Mouse (Mus musculus) liver, adult (tissue): Measurements from ENCODE around the gene Arid5b.

ENCODE experiments used
- GATA4 ChIP-seq: IDR thresholded peaks from 2 replicates; pipeline ENCODE4 v1.6.1; 2014; ENCODE audit warnings: mild to moderate bottlenecking, low read length; ENCODE audit not compliant: insufficient replicate concordance

Arid5b gene

DNA sequence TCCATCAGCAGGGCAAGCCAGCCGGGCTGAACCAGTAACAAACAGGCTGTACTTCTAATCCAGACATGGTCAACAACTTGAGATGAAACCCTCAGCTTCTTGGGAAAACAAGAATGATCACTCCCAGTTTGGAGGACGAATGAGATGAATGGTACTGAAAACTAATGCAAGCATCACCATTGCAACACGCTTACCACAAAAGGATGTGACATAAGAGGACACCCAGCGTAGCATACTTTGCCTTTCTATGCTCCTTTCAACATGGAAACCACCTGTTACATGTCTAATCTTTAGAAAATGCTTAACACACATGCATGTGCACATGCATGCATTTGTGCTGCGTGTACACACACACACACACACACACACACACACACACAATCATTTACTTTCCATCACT, 146.4 kb downstream of the Arid5b start:
- no peak for TF ChIP-seq GATA4

DNA sequence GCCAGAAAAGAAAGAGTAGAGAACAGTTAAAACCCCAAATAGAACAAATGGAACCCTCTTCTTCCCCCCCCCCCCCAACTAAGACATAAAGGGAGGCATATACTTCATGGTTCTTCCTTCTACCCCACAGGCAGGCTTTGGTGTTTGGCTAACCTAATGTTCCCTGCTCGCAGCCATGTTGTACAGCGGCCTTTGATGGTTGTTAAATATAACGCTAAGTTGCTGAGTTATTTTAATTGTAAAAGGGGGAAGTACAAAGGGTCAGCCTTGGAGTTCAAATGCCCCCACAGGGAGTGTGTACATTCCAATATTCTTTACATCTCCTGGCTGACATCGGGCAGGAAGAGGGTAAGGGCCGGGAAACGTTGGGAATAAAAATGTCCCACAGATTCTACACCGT, 148.9 kb downstream of the Arid5b start:
- no peak for TF ChIP-seq GATA4

DNA sequence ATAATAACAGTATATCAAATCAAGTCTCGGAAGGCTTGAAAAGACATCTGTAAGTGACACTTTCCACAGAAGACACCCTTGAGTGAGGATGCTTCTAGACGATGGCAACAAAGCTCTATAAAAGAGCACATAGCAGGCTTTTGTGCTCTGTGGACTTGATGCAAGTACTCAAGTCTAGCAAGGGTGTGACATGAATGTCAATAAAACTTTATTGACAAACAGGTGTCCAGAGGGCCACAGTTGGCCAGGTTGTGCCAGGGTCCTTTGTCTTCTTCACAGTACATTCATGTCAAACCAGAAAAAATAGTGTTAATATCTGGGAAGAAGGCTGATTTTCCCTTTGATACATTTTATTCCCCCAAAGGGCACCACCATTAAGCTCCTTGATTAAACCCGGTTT, 149.5 kb downstream of the Arid5b start:
- TF ChIP-seq GATA4: no peak

DNA sequence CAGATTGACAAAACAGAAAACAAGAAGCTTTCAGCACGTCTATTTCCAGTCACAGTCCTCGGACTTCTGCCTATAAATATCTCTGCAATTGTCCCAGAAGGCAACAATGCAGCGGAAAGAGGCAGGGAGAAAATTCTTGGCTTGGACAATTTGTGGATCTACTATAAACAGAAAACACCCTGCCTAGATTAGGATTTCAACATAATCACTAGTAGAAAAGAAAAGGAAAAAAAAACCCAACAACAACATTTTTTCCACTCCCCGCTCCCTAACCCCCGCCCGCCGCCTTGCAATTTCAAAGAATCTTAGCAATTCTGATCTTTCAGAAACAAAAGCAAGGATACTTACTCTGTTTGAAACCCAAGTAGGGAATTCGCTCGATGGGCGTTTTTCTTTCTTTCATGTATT, 150.1 kb downstream of the Arid5b start:
- TF ChIP-seq GATA4: peak; percentile 73; the same call in 1 of the 2 replicates

DNA sequence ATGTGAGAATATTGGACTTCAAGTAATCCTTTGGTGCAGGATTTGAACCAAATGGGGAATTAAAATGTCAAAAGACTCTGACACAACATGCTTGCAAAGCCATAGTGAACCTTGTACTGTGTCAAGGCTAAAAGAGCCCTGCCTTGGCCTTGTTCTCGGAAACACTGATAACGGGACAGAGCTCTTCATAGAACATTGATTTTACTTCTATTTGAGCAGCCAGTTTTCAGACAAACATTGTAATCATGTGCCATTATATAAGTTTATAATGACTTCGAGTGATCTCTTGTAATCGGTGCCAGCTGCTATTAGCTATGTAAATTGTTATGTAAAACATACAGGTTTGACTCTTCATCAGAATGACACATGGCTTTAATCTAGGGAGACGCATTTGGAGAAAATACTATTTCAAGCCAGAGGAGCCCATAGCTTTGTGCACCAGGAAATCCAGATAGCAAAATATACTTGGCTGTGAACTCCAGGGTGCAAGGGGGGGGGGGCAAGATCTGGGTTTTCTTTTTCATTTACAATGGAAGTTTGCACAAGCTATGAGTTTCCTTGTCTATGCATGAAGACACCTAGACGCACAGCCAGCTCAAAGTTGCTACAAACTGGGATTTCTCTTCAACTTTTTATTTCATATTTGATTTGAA, 150.8 kb downstream of the Arid5b start:
- TF ChIP-seq GATA4: peak; percentile 98

DNA sequence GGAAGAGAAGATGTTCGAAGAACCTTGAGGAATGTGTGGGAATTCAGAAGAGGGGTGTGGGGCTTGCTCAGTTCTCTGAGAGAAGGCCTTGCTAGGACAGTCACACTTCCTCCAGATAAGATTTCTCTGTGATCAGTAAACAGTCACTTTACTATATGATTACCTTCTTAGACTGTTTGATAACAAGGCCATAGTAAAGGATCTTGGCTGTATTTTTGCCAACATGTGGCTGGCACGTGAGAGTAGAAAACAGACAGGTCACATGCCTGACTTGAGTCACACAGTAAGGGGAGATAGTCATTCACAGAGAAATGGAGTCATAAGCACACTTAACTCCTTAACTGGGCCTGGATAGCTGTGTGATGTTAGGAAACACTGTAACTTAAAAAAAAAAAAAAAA, 151.4 kb downstream of the Arid5b start:
- TF ChIP-seq GATA4: peak; percentile 13; the same call in 1 of the 2 replicates

DNA sequence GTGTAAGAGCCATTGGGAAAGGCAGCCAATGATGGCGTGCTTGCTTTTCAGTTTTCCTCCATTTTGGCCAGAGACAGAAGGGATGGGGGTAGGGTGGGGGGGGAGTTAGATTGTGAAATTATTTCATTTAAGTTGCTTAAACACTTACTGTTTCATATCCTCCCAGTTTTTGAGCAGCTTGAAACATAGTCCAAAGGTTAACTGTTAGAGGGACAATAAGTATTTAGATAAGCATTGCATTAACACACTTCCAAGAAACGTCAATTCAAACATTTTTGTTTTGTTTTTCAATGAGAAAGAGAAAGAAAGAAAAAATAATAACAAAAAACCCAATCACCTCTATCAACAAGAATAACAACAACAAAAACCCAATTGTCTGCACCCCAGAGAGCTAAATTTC, 152.0 kb downstream of the Arid5b start:
- no peak for TF ChIP-seq GATA4

DNA sequence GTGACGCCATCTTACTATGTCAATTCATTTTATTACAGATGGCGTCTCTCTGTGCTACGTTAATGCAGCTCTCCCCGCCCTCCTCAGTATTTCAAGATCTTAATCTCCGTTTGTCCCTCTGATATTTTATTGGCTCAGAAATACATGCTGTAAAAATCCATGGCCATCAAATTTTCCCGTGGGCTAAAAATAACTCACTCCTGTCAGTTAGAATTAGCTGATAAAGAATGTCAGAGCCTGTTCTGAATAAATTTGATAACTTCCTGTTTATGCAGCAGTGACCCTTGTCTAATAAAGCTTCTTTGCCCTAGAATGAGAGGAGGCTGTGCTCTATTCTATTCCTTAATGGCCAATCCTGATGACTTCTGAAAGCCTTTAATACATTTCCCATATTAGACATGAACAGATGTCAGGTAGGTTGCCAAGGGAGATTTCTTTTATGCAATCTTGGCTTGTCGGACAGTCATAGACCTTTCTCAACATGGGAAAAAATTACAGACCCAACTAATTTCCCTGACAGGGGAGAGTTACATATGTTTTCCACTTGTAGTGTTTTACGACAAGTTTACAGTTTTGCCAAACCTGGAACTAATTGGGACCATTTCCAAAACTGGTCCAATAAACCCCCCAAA, 152.5 kb downstream of the Arid5b start:
- TF ChIP-seq GATA4: peak; percentile 43; the same call in 1 of the 2 replicates

DNA sequence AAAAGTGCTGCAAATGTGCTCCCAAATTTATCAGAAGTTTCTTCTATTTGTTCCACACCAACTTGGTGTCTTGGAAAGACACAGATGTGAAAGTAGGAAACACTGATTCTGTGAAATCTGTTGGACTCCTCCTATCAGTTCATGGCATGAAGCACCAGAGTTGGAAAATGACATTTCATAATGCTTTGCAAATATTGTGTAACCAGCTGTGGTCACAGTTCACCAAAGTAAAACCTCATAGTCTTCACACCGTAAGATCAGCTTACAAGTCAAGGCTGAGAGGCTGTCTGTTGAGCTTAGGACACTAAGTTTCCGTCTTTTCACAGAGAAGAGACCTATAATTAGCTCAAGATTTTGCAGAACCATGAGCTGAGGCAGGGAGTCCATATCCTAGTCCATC, 153.6 kb downstream of the Arid5b start:
- peak; percentile 79; the same call in 1 of the 2 replicates for TF ChIP-seq GATA4

DNA sequence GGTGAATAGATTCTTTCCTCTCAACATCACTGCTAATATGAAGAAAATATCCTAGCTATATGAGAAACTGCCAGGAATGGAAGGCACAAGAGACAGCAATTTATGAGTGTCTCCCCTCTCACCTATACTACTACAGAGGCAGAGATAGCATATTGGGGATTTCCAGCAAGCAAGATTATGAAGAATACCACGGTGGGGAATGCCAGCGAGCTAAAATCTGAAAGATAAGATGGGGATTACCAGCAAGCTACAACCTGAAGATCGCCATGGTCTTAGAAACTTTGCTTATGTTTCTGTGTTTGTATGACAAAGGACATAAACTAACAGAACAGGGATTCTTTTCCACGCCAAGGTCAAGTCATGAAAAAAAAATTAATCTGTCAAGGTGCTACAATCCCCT, 155.1 kb downstream of the Arid5b start:
- TF ChIP-seq GATA4: no peak

DNA sequence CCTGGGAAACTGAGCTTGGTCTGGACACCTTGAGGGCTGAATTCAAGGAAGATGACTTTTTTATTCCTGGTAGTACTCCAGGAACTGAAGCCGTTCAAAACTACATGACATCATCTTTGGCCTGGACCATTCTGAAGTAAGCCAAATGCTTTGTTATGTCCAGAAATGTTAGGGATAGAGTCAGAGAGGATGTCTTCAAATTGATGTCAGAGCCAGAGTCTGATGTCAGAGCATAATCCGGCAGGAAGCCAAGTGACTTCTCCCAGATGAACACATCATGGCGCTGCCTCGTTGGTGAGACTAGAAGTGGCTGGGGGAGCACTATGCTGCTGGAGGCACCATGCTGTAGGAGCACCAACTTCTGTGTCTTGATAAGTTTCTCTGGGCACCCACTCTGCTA, 156.6 kb downstream of the Arid5b start:
- no peak for TF ChIP-seq GATA4

DNA sequence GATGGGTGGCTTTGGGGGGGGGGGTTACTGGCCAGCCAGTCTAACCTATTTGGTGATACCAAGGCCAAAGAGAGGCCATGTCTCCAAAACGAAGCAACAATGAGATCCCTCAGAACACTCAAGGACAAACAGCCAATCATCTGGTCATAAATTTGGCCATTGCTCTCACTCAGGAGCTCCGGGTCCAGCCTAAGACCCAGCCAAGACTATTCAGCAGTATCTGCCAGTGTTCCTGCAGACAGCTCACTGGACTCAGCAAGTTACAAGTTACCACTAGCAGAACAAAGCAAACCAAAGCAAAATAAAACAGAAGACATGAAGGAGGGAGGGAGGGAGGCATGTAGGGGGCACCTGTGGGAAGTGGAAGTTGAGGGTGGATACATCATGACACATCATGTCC, 157.3 kb downstream of the Arid5b start:
- no peak for TF ChIP-seq GATA4

DNA sequence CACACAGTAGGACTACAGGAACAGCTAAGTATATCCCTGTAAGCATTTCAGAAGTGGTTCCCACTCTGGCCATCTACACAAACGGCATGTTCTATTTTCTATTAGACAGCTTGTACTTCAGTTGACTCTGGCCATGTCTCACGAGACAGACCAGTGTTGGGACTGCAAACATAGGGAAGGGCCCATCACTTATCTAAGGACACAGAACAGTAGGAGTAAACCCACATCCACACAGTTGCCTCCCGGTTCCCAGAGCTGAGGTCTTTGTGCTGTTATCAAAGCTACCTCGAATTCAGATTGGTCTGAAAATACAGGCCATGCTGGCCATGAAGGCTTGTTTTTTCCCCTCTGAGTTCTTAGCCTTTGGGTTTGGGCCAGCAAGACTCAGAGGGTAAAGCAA, 158.5 kb downstream of the Arid5b start:
- no peak for TF ChIP-seq GATA4

DNA sequence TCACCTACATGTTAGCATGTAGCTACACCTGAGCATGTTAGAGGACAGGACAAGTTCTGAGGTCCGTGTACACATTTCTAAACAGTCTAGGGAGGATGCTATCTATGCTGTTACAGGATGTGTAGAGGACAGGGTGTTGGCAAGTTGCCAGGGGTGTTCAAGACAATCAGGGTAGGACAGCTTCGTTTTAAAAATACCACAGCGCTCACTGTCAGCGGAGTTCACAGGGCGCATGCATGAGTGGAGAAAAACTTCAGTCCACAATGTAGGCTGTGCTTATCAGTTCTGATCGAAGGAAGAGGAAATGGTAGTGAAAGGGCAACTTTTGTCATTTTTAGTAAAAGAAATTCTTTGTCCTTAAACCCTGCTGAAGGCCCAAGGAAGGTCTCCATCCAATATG, 159.3 kb downstream of the Arid5b start:
- TF ChIP-seq GATA4: no peak

DNA sequence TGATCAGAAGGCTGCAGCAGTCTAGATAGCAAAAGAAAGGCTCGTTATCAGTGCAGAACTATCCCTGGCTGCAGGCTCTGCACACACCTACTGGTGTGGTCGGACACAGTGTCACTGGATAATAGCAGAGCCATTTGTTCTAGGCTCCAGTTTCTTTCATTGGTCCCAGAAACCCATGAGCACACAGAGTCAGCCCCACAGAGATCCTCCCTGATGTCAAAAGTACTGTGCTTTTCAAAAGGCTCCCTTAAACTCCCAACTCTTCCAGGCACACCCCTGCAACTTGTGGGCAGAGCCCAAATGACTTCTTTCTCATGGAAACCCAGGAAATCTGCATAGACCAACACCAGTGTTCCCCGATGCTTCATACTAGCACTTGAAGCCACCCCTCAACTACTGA, 163.6 kb downstream of the Arid5b start:
- no peak for TF ChIP-seq GATA4

DNA sequence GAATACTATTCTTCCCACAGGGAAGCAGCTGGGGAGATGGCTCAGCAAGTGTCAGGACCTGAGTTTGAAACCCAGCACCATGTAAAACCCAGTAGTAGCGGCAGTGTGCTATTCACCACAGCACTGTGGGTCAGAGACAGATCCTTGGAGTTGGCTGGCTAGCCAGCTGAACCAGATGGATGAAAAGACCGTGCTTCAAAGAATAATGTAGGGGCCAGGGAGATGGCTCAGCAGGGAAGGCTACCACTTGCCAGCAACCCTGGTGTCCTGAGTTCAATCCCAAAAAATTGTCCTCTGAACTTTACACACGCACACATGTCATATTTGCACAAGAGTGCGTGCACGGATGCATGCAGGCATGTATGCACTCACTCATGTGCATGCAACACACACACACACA, 164.9 kb downstream of the Arid5b start:
- no peak for TF ChIP-seq GATA4

DNA sequence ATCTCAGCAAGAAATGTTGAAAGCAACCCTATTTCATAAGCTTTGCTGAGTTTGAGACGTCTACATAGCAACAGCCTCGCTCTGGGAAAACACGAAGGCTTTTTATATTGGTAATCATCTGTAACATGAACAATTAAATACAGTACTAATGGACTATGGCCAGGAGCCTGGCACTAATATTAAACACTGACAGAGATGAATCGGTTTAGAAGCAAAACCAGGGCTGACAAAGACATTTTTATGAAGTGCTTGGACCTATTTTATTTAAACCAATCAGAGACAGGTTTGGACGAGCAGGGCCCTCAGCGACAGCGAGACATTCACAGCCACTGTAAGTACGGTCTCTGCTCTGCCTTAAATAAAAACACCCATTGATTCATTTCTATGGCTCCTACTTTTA, 165.6 kb downstream of the Arid5b start:
- no peak for TF ChIP-seq GATA4
